Mouse (Mus musculus): ENCODE data around the gene Sertad2. TPM values are rescaled to one million over a fixed set of nuclear protein-coding genes. Genes with fewer than 3 reads are reported as not detected.
A peak's percentile ranks its signal among the peaks of the same experiment; 100 is the strongest.

The Sertad2 gene
- polyA plus RNA-seq, 1 experiment from 2014 or later: 30.5 TPM

DNA sequence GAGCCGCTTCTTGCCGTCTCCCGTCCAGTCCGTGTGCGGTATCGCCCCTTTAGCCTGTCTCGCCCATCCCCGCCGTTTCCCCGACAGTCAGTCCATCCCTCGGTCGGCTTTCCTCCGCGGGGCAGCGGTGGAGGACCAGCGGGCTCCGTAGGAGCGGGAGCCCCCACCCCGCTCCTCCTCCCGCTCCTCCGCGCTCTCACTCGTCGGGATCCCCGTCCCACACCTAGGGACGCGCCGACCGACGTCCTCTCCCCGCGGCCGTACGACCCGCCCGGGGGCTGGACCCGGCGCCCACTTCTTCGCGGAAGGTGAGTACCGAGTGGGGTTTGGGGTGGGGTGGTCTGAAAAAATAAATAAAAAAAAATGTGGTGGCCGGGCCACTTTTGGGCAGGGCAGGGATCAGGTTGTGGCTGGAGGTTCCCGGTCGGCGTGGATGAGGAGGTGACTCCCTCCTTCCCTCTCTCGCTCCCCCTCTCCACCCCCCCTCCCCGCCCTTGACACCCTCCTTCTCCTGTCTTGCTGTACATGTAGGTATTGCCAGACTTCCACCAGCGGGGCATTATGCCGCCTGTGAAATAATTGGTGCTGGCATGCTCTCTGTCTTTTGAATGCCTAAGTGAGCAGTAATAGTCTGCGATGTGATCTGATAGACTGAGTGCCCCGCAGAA, 534 bp downstream of the Sertad2 start:
- H3K9me3 ChIP-seq (ENCODE audit: control insufficient read depth, low read length): no peaks in the 10 kb centered on the region
- H3K4me1 ChIP-seq (ENCODE audit: control insufficient read depth, insufficient read depth, low read length): peaks cover 5% of the 10 kb centered on the region
- H3K9ac ChIP-seq (replicated peaks; ENCODE audit: low read depth, low read length): peak overlapping the region; percentile 84
- H3K27ac ChIP-seq (ENCODE audit: low read depth, low read length): peak overlapping the region; percentile 93
- H3K36me3 ChIP-seq (ENCODE audit: control insufficient read depth, insufficient read depth, low read length): no peaks in the 10 kb centered on the region
- H3K4me3 ChIP-seq (ENCODE audit: low read depth, low read length): peak overlapping the region; percentile 74
- H3K4me2 ChIP-seq (ENCODE audit: low read depth, low read length): peak overlapping the region; percentile 86
- H3K27me3 ChIP-seq (ENCODE audit: control insufficient read depth, insufficient read depth, low read length): no peaks in the 10 kb centered on the region
- under 1% methylated on average over 51 of the region's 51 CpGs for WGBS
- no peak; the same call in 1 of the 2 replicates for ATAC-seq (ENCODE audit: low read depth)

DNA sequence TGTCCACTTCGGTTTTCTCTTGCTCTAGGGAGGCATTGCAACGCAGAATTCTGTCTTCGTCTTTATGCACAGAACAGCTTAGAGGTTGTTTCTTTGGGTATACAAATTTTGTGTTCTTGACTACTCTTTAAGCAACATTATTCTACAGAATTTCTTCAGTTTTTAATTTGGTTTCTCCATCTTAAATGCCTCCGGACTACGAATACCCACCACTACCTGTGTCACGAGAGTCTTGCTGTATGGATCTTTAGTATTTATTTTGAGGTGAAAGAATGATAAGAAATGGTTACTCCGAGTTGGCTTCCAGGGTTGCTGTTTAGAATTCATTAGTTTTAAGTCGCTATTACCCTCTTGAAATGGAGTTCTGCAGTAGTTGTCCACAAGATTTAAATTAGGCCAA, 1.3 kb downstream of the Sertad2 start:
- Histone ChIP-seq H3K36me3 (ENCODE audit: control insufficient read depth, insufficient read depth, low read length) (no peaks in the 10 kb centered on the region), H3K9ac (replicated peaks; ENCODE audit: low read depth, low read length) (no peak overlapping the region; the same call in 1 of the 2 replicates), H3K27ac (ENCODE audit: low read depth, low read length) (no peak overlapping the region), H3K27me3 (ENCODE audit: control insufficient read depth, insufficient read depth, low read length) (no peaks in the 10 kb centered on the region), H3K4me3 (ENCODE audit: low read depth, low read length) (peak overlapping the region; percentile 74), H3K4me2 (ENCODE audit: low read depth, low read length) (peak overlapping the region; percentile 86), H3K4me1 (ENCODE audit: control insufficient read depth, insufficient read depth, low read length) (peaks cover 5% of the 10 kb centered on the region), H3K9me3 (ENCODE audit: control insufficient read depth, low read length) (no peaks in the 10 kb centered on the region)
- no peak for ATAC-seq (ENCODE audit: low read depth)
- WGBS: 53% methylated on average over 8 of the region's 8 CpGs

DNA sequence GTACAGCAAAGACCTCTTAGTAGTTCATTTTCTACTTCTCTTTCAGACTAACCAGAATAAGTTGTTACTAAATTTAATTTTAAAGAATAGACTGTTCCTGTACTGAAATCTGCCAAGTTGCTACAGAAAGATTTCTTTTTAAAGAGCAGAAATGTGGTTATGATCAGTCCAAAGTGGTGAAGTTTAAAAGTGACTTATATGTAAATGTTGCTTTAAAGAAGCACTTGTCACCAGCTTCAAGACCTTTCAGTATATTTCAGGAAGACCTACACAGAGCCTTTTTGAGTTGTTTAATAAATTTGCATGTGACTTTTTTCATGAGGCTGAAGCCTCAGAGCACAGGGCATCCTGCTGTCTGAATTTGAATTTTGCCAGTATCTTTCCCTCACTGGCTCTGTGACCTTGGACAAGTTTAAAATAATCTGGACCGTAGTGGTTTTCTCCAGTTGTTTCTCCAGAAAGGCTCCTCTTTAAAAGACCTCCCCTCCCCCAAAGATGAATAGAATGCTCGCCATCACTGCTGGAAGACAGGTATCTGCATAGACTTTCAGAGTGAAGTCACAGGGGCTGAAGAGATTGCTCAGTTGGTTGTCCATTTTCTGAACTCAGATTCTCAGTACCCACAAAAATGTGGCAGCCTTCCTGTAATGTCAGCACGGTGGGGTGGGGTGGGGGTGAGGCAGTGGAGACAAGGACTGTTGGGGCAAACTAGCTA, 1.9 kb downstream of the Sertad2 start:
- Histone ChIP-seq H3K27ac (ENCODE audit: low read depth, low read length) (no peak overlapping the region), H3K4me1 (ENCODE audit: control insufficient read depth, insufficient read depth, low read length) (peaks cover 5% of the 10 kb centered on the region), H3K27me3 (ENCODE audit: control insufficient read depth, insufficient read depth, low read length) (no peaks in the 10 kb centered on the region), H3K4me3 (ENCODE audit: low read depth, low read length) (no peak overlapping the region), H3K9ac (replicated peaks; ENCODE audit: low read depth, low read length) (no peak overlapping the region), H3K9me3 (ENCODE audit: control insufficient read depth, low read length) (no peaks in the 10 kb centered on the region), H3K4me2 (ENCODE audit: low read depth, low read length) (no peak overlapping the region; the same call in 1 of the 2 replicates), H3K36me3 (ENCODE audit: control insufficient read depth, insufficient read depth, low read length) (no peaks in the 10 kb centered on the region)
- no peak for ATAC-seq (ENCODE audit: low read depth)
- WGBS: 56% methylated on average over 3 of the region's 3 CpGs

DNA sequence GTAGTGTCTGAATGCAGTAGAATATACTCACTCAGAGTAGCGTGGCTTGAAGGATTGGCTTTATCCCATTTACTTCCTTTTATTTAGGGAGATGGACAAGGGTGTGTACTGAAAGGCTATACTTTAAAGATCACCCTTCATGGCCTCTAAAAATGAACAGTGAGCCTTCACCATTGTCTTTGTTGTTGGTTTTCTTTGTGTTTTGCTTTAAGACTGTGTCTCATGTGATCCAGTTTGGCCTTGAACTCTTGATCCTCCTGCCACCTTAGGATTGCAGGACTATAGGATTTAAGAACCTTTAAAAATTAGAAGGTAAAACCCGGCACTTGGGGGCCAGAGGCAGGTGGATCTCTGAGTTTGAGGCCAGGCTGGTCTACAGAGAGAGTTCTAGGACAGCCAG, 6.4 kb downstream of the Sertad2 start:
- Histone ChIP-seq H3K4me2 (ENCODE audit: low read depth, low read length) (no peak overlapping the region), H3K9me3 (ENCODE audit: control insufficient read depth, low read length) (no peaks in the 10 kb centered on the region), H3K9ac (replicated peaks; ENCODE audit: low read depth, low read length) (no peak overlapping the region), H3K4me1 (ENCODE audit: control insufficient read depth, insufficient read depth, low read length) (no peaks in the 10 kb centered on the region), H3K4me3 (ENCODE audit: low read depth, low read length) (no peak overlapping the region), H3K27me3 (ENCODE audit: control insufficient read depth, insufficient read depth, low read length) (no peaks in the 10 kb centered on the region), H3K36me3 (ENCODE audit: control insufficient read depth, insufficient read depth, low read length) (no peaks in the 10 kb centered on the region), H3K27ac (ENCODE audit: low read depth, low read length) (no peak overlapping the region)
- ATAC-seq (ENCODE audit: low read depth): no peak
- WGBS: 70% methylated on average over 2 of the region's 2 CpGs

DNA sequence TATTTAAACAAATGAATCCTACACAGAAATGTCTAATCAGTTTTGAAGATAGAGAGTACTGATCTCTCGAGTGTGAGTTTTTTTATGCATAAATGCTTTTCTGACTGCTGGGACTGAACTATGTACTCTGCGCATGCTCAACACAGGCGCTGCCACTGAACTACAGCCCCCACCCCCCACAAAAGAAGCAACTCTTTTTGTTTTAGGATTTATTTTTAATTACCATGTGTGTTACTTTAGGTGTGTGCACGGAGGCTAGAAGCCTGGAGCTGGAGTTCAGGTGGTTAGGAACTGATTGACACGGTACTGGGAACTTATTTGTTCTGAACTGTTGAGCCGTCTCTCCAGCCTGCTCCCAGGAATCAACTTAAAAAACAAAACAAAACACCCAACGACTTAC, 7.1 kb downstream of the Sertad2 start:
- H3K36me3 ChIP-seq (ENCODE audit: control insufficient read depth, insufficient read depth, low read length): no peaks in the 10 kb centered on the region
- H3K9me3 ChIP-seq (ENCODE audit: control insufficient read depth, low read length): no peaks in the 10 kb centered on the region
- ATAC-seq (ENCODE audit: low read depth): no peak
- no peak overlapping the region for H3K4me2 ChIP-seq (ENCODE audit: low read depth, low read length)
- no peak overlapping the region for H3K4me3 ChIP-seq (ENCODE audit: low read depth, low read length)
- H3K27ac ChIP-seq (ENCODE audit: low read depth, low read length): no peak overlapping the region
- WGBS: 79% methylated on average over 7 of the region's 7 CpGs
- H3K9ac ChIP-seq (replicated peaks; ENCODE audit: low read depth, low read length): no peak overlapping the region
- H3K27me3 ChIP-seq (ENCODE audit: control insufficient read depth, insufficient read depth, low read length): no peaks in the 10 kb centered on the region
- no peaks in the 10 kb centered on the region for H3K4me1 ChIP-seq (ENCODE audit: control insufficient read depth, insufficient read depth, low read length)

DNA sequence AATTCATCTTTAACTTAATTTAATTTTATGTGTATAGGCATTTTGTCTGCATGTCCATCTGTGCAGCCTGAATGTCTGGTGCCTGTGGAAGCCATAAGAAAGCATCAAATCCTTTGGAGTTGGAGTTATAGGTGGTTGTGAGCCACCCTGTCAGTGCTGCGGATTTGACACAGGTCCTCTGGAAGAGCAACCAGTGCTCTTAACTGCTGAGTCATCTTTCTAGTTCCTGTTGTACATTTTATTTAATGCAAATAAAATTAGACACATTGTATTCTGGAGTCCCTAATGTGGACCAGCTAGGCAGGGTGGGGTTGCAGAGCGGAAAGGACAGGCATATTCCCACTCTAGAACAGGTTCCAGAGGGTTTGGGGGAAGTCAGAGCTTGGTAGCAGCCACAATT, 9.0 kb downstream of the Sertad2 start:
- Histone ChIP-seq H3K36me3 (ENCODE audit: control insufficient read depth, insufficient read depth, low read length) (no peaks in the 10 kb centered on the region), H3K9ac (replicated peaks; ENCODE audit: low read depth, low read length) (no peak overlapping the region), H3K27ac (ENCODE audit: low read depth, low read length) (no peak overlapping the region), H3K4me3 (ENCODE audit: low read depth, low read length) (no peak overlapping the region), H3K9me3 (ENCODE audit: control insufficient read depth, low read length) (no peaks in the 10 kb centered on the region), H3K27me3 (ENCODE audit: control insufficient read depth, insufficient read depth, low read length) (no peaks in the 10 kb centered on the region), H3K4me2 (ENCODE audit: low read depth, low read length) (no peak overlapping the region), H3K4me1 (ENCODE audit: control insufficient read depth, insufficient read depth, low read length) (no peaks in the 10 kb centered on the region)
- ATAC-seq (ENCODE audit: low read depth): no peak
- WGBS: 96% methylated on average over 2 of the region's 2 CpGs

DNA sequence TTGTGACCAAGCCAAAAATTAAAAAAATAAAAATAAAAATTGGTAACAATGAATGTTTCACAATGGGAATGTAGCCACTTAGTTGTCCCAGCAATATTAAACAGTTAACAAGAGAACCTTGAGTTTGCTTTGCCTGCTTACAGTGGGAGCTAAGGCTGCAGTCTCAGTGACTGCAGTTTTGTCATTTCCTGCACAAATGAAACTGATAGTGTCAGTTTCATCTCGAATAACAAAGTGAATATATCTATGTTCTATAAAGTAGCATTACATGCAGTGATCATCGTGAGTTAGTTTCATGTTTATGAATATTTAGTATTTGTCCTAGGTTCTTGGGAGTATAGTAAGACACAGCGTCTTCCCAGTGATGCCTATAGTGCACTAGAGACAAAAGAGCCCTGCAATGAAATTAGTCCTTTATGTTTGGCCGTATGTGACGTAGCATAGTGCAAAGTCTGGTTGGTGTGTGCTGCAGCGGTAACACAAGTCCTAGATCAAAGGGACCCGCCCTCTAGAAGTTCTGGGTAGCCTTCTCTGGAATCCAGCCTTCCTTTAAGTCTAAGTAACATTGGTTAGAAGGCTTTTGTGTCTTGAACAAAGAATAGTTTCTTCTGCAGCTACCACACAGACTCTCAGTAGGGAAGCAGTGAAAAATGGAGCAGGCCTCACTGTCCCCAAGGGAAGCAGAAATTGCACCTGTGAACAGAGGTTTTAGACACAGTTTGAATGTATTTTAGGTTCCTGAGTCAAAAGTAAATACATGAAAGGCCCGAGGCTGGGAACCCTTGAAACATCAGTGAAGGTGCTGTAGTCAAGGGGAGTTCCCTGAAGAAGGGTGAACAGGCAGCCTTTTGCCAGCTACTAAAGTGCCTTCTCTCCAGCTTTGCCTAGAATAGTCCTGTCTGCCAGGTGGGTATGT, 10.0 kb downstream of the Sertad2 start:
- no peak for ATAC-seq (ENCODE audit: low read depth)
- Histone ChIP-seq H3K9ac (replicated peaks; ENCODE audit: low read depth, low read length) (no peak overlapping the region), H3K27ac (ENCODE audit: low read depth, low read length) (no peak overlapping the region), H3K9me3 (ENCODE audit: control insufficient read depth, low read length) (no peaks in the 10 kb centered on the region), H3K4me3 (ENCODE audit: low read depth, low read length) (no peak overlapping the region), H3K27me3 (ENCODE audit: control insufficient read depth, insufficient read depth, low read length) (no peaks in the 10 kb centered on the region), H3K4me2 (ENCODE audit: low read depth, low read length) (no peak overlapping the region), H3K4me1 (ENCODE audit: control insufficient read depth, insufficient read depth, low read length) (no peaks in the 10 kb centered on the region), H3K36me3 (ENCODE audit: control insufficient read depth, insufficient read depth, low read length) (no peaks in the 10 kb centered on the region)
- 67% methylated on average over 8 of the region's 8 CpGs for WGBS

DNA sequence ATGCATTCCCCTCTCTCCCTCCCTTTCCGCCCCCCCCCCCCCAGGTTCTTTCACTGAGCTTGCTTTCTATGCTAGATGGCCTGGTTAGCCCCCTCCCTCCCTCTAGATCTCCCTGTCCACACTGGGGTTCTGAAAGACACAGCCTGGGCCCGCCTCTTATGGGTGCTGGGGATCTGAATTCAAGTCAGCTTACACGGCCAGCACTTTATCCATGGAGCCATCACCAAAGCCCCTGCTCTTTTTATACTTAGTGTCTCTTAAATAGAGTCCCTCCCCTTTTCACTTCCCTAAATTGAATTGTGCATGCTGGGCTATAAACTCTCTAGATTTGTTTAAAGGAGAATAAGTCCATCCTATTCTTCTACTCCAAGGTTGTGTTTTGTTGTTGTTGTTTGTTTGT, 12.6 kb downstream of the Sertad2 start:
- Histone ChIP-seq H3K27ac (ENCODE audit: low read depth, low read length) (no peak overlapping the region), H3K27me3 (ENCODE audit: control insufficient read depth, insufficient read depth, low read length) (no peaks in the 10 kb centered on the region), H3K4me3 (ENCODE audit: low read depth, low read length) (no peak overlapping the region), H3K4me1 (ENCODE audit: control insufficient read depth, insufficient read depth, low read length) (no peaks in the 10 kb centered on the region), H3K4me2 (ENCODE audit: low read depth, low read length) (no peak overlapping the region), H3K36me3 (ENCODE audit: control insufficient read depth, insufficient read depth, low read length) (no peaks in the 10 kb centered on the region), H3K9ac (replicated peaks; ENCODE audit: low read depth, low read length) (no peak overlapping the region), H3K9me3 (ENCODE audit: control insufficient read depth, low read length) (no peaks in the 10 kb centered on the region)
- WGBS: 81% methylated on average over 2 of the region's 3 CpGs
- ATAC-seq (ENCODE audit: low read depth): no peak

All from neural tube, embryonic 14.5 days (tissue).